Mouse (Mus musculus): ENCODE data around the gene Fam216a.

Fam216a gene

DNA sequence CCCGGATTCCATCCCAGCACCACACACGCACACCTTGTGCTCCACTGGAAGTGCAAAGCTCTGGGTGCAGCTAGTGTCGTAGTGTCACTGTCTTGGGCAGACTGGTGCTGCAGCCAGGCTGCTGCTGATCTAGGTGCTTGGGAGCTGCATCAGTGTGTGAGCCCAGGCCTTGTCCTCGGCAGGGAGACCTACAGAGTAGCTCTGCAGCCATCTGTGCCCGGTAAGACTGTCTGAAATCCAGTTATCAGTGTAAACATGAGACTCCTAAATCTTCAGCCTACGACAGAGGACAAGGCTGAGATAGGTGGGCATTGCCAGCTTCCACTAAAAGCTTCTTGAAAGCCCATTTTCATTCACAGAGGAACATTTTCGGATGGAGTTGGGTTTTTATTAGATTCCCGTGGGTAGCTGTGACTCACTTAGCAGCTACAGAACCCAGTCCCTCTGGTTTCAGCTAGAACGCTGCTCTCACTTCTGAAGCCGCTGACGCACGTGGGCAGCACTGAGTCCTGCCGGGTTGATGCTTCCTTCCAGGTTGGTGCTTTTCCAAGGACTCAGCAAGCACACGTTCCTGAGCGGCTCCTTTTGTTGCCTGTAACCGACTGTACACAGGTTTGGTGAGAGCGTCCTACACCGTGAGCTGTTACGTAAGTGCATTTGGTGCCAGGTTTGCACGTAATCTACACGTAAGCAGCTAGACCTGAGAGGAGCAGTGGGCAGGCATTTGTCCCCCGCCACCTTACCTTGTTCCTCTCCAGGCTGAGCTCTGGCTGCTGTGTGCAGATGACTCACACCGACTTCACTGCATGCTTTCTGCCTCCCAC, 47.3 kb downstream of the Fam216a start:
- DNase-seq (ENCODE audit: low read depth, low spot score) = peak; percentile 60

- peak; percentile 56 for DNase-seq (ENCODE audit: low read depth, low spot score)
Measured at GRCm38 (mm10) chr5:122323523-122323922, 48.6 kb downstream of the Fam216a start.

GRCm38 (mm10) chr5:122320205-122320781, 51.9 kb downstream of the Fam216a start:
- no peak for DNase-seq (ENCODE audit: low read depth, low spot score)

- peak; percentile 71 for DNase-seq (ENCODE audit: low read depth, low spot score)
Measured at GRCm38 (mm10) chr5:122319474-122320204, 52.5 kb downstream of the Fam216a start.

DNA sequence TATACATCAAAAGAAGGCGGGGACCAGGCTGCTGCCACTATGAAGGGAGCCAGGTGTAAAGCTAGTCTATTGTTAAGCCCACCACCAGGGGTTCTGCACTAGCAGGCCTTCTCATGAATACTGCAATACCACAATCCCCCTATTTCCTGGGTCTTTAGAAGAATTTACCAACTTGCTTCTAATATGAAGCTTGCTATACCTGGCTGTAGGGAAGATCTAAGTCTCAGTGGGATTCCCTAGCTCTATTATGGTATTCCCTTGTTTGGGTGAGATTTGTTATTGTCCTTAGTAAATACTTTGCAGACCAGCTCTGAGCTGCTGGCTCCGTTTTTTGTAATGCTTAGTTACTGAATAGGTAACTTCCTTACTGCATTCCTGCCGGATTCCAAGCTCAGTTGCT, 53.2 kb downstream of the Fam216a start:
- peak; percentile 98 for DNase-seq (ENCODE audit: low read depth, low spot score)

DNA sequence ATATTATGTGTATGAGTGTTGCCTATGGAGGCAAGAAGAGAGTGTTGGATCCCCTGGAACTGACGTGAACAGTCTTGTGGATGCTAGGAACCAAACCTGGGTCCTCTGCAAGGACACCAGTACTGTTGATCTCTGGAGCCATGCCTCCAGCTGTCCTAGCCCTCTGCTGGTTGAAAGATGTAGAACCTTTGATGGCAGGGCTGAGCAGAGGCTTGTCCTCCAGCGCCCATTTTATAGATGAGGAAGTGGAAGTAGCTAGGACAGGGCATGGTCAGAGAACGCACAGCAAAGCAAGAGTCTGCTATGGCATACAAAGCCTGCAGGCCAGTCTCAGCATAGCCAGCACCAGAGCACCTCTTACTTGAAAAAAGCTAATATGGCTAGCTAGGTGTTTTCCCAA, 54.1 kb downstream of the Fam216a start:
- DNase-seq (ENCODE audit: low read depth, low spot score) = peak; percentile 84

- DNase-seq (ENCODE audit: low read depth, low spot score) = no peak
Measured at GRCm38 (mm10) chr5:122317329-122318045, 54.7 kb downstream of the Fam216a start.

DNA sequence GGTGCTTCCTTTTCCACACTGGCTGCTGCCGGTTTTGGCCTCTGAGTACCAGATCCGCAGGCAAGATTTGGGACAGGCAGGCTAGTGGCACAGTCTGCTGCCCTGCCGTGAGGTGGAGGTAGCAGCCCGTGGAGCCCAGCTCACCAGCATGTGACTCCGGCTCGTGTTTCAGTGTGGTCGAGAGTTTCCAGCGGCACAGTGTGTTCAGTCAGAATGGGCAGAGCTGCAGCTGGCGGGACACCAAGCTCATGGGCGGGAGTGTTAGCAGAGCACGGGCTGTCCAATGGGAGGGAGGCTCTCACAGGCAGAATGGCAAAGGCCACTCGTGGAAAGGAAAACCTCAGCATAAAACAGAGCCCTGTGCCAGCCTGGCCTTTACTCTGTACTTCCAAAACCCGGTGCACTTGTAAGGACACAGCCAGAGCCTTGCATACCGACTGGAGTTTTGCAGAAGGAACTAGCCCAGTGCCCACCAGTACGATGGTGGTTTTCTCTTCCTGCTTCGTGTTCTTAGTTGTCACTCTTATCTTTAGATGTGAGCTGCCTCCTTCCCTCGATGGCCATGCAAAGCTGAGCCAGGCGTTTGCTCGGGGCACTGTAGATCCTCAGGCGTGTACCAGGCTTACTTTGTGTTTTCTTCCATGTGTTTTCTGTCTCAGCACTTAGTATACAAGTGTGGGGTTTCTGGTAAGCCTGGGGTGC, 57.0 kb downstream of the Fam216a start:
- DNase-seq (ENCODE audit: low read depth, low spot score) = no peak
